Mouse (Mus musculus): Measurements from ENCODE around the gene Plppr3.

Gene Plppr3

GRCm38 (mm10) chr10:79849941-79850628 lies 24.3 kb downstream of the Plppr3 start:
- no peak for DNase-seq

- no peak for DNase-seq
Observed at GRCm38 (mm10) chr10:79846553-79846952, 27.9 kb downstream of the Plppr3 start.

GRCm38 (mm10) chr10:79843476-79843875 lies 31.0 kb downstream of the Plppr3 start:
- DNase-seq: no peak

GRCm38 (mm10) chr10:79842322-79842721 lies 32.1 kb downstream of the Plppr3 start:
- DNase-seq: no peak

GRCm38 (mm10) chr10:79840644-79841551 lies 33.5 kb downstream of the Plppr3 start:
- peak; percentile 84 for DNase-seq

GRCm38 (mm10) chr10:79840091-79840490 lies 34.3 kb downstream of the Plppr3 start:
- no peak for DNase-seq

GRCm38 (mm10) chr10:79838151-79838550 lies 36.3 kb downstream of the Plppr3 start:
- DNase-seq: no peak

- no peak for DNase-seq
Observed at GRCm38 (mm10) chr10:79836918-79837317, 37.5 kb downstream of the Plppr3 start.

GRCm38 (mm10) chr10:79834769-79835398 lies 39.5 kb downstream of the Plppr3 start:
- DNase-seq: no peak

- no peak for DNase-seq
Observed at GRCm38 (mm10) chr10:79832786-79833181, 41.6 kb downstream of the Plppr3 start.

- no peak for DNase-seq
Observed at GRCm38 (mm10) chr10:79832026-79832785, 42.2 kb downstream of the Plppr3 start.

GRCm38 (mm10) chr10:79831583-79831982 lies 42.9 kb downstream of the Plppr3 start:
- no peak for DNase-seq

GRCm38 (mm10) chr10:79824413-79824812 lies 50.0 kb downstream of the Plppr3 start:
- no peak for DNase-seq

GRCm38 (mm10) chr10:79823011-79823410 lies 51.4 kb downstream of the Plppr3 start:
- no peak for DNase-seq

GRCm38 (mm10) chr10:79822372-79822771 lies 52.1 kb downstream of the Plppr3 start:
- DNase-seq: no peak

- no peak for DNase-seq
Observed at GRCm38 (mm10) chr10:79821731-79822130, 52.7 kb downstream of the Plppr3 start.

GRCm38 (mm10) chr10:79820782-79821181 lies 53.7 kb downstream of the Plppr3 start, which contains the start of gene Misp:
Gene Misp, plus strand, starts transcription at chr10:79820989.
- DNase-seq: no peak

GRCm38 (mm10) chr10:79820277-79820676 lies 54.2 kb downstream of the Plppr3 start:
- no peak for DNase-seq

- no peak for DNase-seq
Observed at GRCm38 (mm10) chr10:79819606-79820005, 54.8 kb downstream of the Plppr3 start.

- DNase-seq: no peak
Observed at GRCm38 (mm10) chr10:79818225-79818624, 56.2 kb downstream of the Plppr3 start.

GRCm38 (mm10) chr10:79817111-79817510 lies 57.3 kb downstream of the Plppr3 start:
- no peak for DNase-seq

- no peak for DNase-seq
Observed at GRCm38 (mm10) chr10:79815671-79816494, 58.6 kb downstream of the Plppr3 start.
